Comparison of ENCODE assay signal across 21 mouse cellular contexts in genomic region chr17:49982611-49983390, GRCm38 (mm10).
DNase-seq lines count a peak whose midpoint lies in the region; ATAC-seq and TF ChIP-seq lines count a peak whose summit lies in the region.
"Had no signal": no experiment of that assay in that cellular context is flagged by ENCODE, and none has a peak within 500 bp of the region (broad histone marks: within the 10 kb centered on the region; RNA-seq: fewer than 3 reads in every experiment).

No protein-coding gene starts in this region.

- H3K36me3 ChIP-seq in forebrain, embryonic 10.5 days (replicated peaks), result 0 out of 2 replicates have a peak, but pooled peaks cover 3% of the 10 kb centered on the region
- H3K36me3 ChIP-seq in forebrain, embryonic 15.5 days, result no peaks in the 10 kb centered on the region
- H3K36me3 ChIP-seq in megakaryocyte, embryonic 14.5 days (replicated peaks; ENCODE audit: low read length), result no peaks in the 10 kb centered on the region
- no peaks in the 10 kb centered on the region for H3K36me3 ChIP-seq in heart, postnatal 0 days (replicated peaks; ENCODE audit: control insufficient read depth, insufficient read depth, low read length)
- H3K36me3 ChIP-seq in midbrain, embryonic 11.5 days (ENCODE audit: control insufficient read depth, insufficient read depth, low read length), result no peaks in the 10 kb centered on the region
- H3K36me3 ChIP-seq: embryonic facial prominence, embryonic 15.5 days; G1E; hindbrain, embryonic 12.5 days; midbrain, embryonic 10.5 days had no signal

- no peak overlapping the region for H3K4me3 ChIP-seq in forebrain, embryonic 10.5 days
- no peak overlapping the region for H3K4me3 ChIP-seq in forebrain, embryonic 15.5 days
- peak overlapping the region; percentile 51 for H3K4me3 ChIP-seq in megakaryocyte, embryonic 14.5 days (replicated peaks)
- H3K4me3 ChIP-seq in heart, postnatal 0 days (ENCODE audit: low read depth, low read length), result no peak overlapping the region
- no peak overlapping the region for H3K4me3 ChIP-seq in midbrain, embryonic 11.5 days (ENCODE audit: low read depth, low read length)
- H3K4me3 ChIP-seq: embryonic facial prominence, embryonic 15.5 days; hindbrain, embryonic 12.5 days; midbrain, embryonic 10.5 days had no signal

- H3K27ac ChIP-seq in forebrain, embryonic 10.5 days, result 0 out of 2 replicates have a peak overlapping the region, but pooled peaks have one; percentile 26
- H3K27ac ChIP-seq in forebrain, embryonic 15.5 days (replicated peaks), result no peak overlapping the region
- peak overlapping the region; percentile 90 for H3K27ac ChIP-seq in heart, postnatal 0 days (ENCODE audit: low read depth)
- no peak overlapping the region for H3K27ac ChIP-seq in midbrain, embryonic 11.5 days (ENCODE audit: low read depth, low read length)
- H3K27ac ChIP-seq: embryonic facial prominence, embryonic 15.5 days; hindbrain, embryonic 12.5 days; midbrain, embryonic 10.5 days had no signal

- no peak for DNase-seq in forebrain, embryonic 10.5 days (ENCODE audit: extremely low spot score, low spot score)
- DNase-seq in heart, postnatal 0 days (ENCODE audit: low spot score), result peak; percentile 89
- no peak for DNase-seq in layer of hippocampus, adult 9-11 months
- no peak for DNase-seq in midbrain, embryonic 11.5 days (ENCODE audit: low spot score, missing footprints)
- no peak for DNase-seq in kidney, adult 8-10 months
- DNase-seq: adrenal gland, postnatal 14 days; cerebellum, adult 9-11 months; gastrocnemius, postnatal 36 days; kidney, adult 9 months; kidney, postnatal 25 days; left cerebral cortex, postnatal 4 days; lung, adult 18-20 months; retina, postnatal 1 day had no signal

- no peak overlapping the region for H3K4me2 ChIP-seq in forebrain, embryonic 15.5 days (replicated peaks)
- no peak overlapping the region for H3K4me2 ChIP-seq in heart, postnatal 0 days (ENCODE audit: low read depth, low read length)
- no peak overlapping the region for H3K4me2 ChIP-seq in midbrain, embryonic 11.5 days
- H3K4me2 ChIP-seq: embryonic facial prominence, embryonic 15.5 days; hindbrain, embryonic 12.5 days; liver, embryonic 11.5 days had no signal

- H3K9me3 ChIP-seq in forebrain, embryonic 10.5 days, result peaks cover 14% of the 10 kb centered on the region
- no peaks in the 10 kb centered on the region; the same call in 1 of the 2 replicates for H3K9me3 ChIP-seq in forebrain, embryonic 15.5 days
- H3K9me3 ChIP-seq in megakaryocyte, embryonic 14.5 days, result 0 out of 2 replicates have a peak, but pooled peaks cover 14% of the 10 kb centered on the region
- no peaks in the 10 kb centered on the region for H3K9me3 ChIP-seq in heart, postnatal 0 days (replicated peaks; ENCODE audit: control insufficient read depth, low read length)
- peaks cover 6% of the 10 kb centered on the region; the same call in 1 of the 2 replicates for H3K9me3 ChIP-seq in midbrain, embryonic 11.5 days (ENCODE audit: control insufficient read depth, low read length)

- TF ChIP-seq CTCF in heart, postnatal 0 days (IDR thresholded peaks at IDR 0.05; ENCODE audit: low read depth), result no peak

- ATAC-seq in forebrain, embryonic 15.5 days (replicated peaks), result no peak
- ATAC-seq in megakaryocyte, adult 5-6 weeks (ENCODE audit: poor library complexity, severe bottlenecking), result no peak
- peak; percentile 97 for ATAC-seq in heart, postnatal 0 days (ENCODE audit: insufficient read depth, low read depth)
- no peak for ATAC-seq in midbrain, embryonic 11.5 days (ENCODE audit: low FRiP score)

- peak; percentile 100 for TF ChIP-seq EP300 in heart, postnatal 0 days (IDR thresholded peaks at IDR 0.05; ENCODE audit: low read depth)

- 91% methylated on average over 6 of the region's 6 CpGs for WGBS in forebrain, embryonic 10.5 days
- 89% methylated on average over 6 of the region's 6 CpGs for WGBS in forebrain, embryonic 15.5 days
- 35% methylated on average over 6 of the region's 6 CpGs for WGBS in heart, postnatal 0 days
- 88% methylated on average over 6 of the region's 6 CpGs for WGBS in midbrain, embryonic 11.5 days

- no peaks in the 10 kb centered on the region for H3K4me1 ChIP-seq in forebrain, embryonic 10.5 days
- no peaks in the 10 kb centered on the region for H3K4me1 ChIP-seq in forebrain, embryonic 15.5 days
- H3K4me1 ChIP-seq in megakaryocyte, embryonic 14.5 days, result peaks cover 11% of the 10 kb centered on the region; the same call in 1 of the 2 replicates
- H3K4me1 ChIP-seq in heart, postnatal 0 days (ENCODE audit: control insufficient read depth, insufficient read depth), result peaks cover 33% of the 10 kb centered on the region; the same call in 1 of the 2 replicates
- no peaks in the 10 kb centered on the region for H3K4me1 ChIP-seq in midbrain, embryonic 11.5 days (ENCODE audit: control insufficient read depth, insufficient read depth, low read length)
- H3K4me1 ChIP-seq: embryonic facial prominence, embryonic 15.5 days; hindbrain, embryonic 12.5 days; midbrain, embryonic 10.5 days had no signal

- no peak overlapping the region for H3K9ac ChIP-seq in forebrain, embryonic 15.5 days (replicated peaks)
- H3K9ac ChIP-seq in heart, postnatal 0 days (replicated peaks; ENCODE audit: low read depth, low read length), result no peak overlapping the region
- H3K9ac ChIP-seq in midbrain, embryonic 11.5 days (ENCODE audit: low read length), result no peak overlapping the region
- H3K9ac ChIP-seq: embryonic facial prominence, embryonic 15.5 days; hindbrain, embryonic 12.5 days had no signal

- peaks cover 10% of the 10 kb centered on the region; the same call in 1 of the 2 replicates for H3K27me3 ChIP-seq in forebrain, embryonic 10.5 days (ENCODE audit: poor library complexity, severe bottlenecking)
- H3K27me3 ChIP-seq in forebrain, embryonic 15.5 days, result no peaks in the 10 kb centered on the region
- peaks cover 3% of the 10 kb centered on the region for H3K27me3 ChIP-seq in megakaryocyte, embryonic 14.5 days (replicated peaks)
- H3K27me3 ChIP-seq in heart, postnatal 0 days (ENCODE audit: control insufficient read depth, insufficient read depth, low read length), result no peaks in the 10 kb centered on the region
- H3K27me3 ChIP-seq in midbrain, embryonic 11.5 days (ENCODE audit: control insufficient read depth, insufficient read depth, low read length), result no peaks in the 10 kb centered on the region
- H3K27me3 ChIP-seq: embryonic facial prominence, embryonic 15.5 days; hindbrain, embryonic 12.5 days had no signal

Comparison
In these comparisons a context has a peak if more than half of its experiments do, and no peak if none do; other contexts are left out.
1. H3K27ac ChIP-seq: peak in forebrain, embryonic 10.5 days (single experiment) and heart, postnatal 0 days (single experiment); none in forebrain, embryonic 15.5 days (single experiment) and midbrain, embryonic 11.5 days (single experiment).